Mouse (Mus musculus) c-Kit-positive CD71-positive TER-119-positive erythroid progenitor cells, embryonic 14.5 days (primary cell): ENCODE data around the gene Casz1.

ENCODE experiments used
- DNase-seq: peaks from one replicate; pipeline ENCODE4 v3.0.0-alpha.2; 2013; ENCODE audit warnings: low spot score

The Casz1 gene

GRCm38 (mm10) chr4:148936727-148937126 lies 132.5 kb downstream of the Casz1 start:
- DNase-seq: no peak

DNA sequence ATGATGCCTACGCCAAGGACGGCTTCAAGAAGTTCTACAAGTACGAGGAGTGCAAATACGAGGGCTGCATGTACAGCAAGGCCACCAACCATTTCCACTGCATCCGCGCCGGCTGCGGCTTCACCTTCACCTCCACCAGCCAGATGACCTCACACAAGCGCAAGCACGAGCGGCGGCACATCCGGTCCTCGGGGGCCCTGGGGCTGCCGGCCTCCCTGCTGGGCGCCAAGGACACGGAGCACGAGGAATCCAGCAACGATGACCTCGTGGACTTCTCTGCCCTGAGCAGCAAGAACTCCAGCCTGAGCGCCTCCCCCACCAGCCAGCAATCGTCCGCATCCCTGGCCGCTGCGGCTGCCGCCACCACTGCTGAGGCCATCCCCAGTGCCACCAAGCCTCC lies 134.3 kb downstream of the Casz1 start:
- DNase-seq: no peak

- no peak for DNase-seq
Measured at GRCm38 (mm10) chr4:148940674-148941211, 136.5 kb downstream of the Casz1 start.

GRCm38 (mm10) chr4:148941321-148941720 lies 137.1 kb downstream of the Casz1 start:
- DNase-seq: no peak

DNA sequence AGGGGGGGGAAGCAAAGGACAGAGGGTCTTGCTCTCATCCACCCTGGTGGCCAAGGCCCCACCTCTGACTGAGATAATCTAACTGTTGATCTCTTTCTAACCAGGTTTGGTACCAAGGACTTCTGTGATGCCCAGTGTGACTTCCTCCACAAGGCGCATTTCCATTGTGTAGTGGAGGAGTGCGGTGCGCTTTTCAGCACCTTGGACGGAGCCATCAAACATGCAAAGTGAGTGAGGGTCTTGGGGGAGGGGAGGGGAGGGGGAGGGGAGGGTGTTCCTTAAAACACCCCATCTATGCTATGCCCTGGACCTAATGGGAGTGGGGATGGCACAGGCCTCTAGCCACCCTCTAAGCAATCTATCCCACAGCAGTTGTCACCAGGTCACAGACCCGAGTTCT lies 138.9 kb downstream of the Casz1 start:
- no peak for DNase-seq

DNA sequence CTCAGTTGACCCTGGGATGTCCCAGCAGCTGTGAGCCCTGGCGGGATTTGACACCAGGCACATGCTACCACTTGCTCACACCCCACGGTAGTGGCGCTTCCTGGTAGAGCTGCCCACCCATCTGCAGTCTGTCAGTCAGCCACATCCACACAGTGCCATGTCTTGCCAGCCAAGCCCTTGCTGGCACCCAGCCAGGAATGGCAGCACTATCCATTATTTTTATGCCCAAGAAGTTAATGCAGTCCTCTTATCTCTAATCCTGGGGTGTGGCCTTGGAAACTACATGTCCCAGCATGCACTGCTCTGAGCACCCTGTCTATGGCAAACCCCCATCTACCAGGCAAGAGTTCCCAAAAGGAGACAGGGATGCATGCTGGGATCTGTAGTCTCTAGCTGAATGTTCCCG lies 141.2 kb downstream of the Casz1 start:
- DNase-seq: peak; percentile 12

GRCm38 (mm10) chr4:148946071-148946470 lies 141.8 kb downstream of the Casz1 start:
- DNase-seq: no peak

DNA sequence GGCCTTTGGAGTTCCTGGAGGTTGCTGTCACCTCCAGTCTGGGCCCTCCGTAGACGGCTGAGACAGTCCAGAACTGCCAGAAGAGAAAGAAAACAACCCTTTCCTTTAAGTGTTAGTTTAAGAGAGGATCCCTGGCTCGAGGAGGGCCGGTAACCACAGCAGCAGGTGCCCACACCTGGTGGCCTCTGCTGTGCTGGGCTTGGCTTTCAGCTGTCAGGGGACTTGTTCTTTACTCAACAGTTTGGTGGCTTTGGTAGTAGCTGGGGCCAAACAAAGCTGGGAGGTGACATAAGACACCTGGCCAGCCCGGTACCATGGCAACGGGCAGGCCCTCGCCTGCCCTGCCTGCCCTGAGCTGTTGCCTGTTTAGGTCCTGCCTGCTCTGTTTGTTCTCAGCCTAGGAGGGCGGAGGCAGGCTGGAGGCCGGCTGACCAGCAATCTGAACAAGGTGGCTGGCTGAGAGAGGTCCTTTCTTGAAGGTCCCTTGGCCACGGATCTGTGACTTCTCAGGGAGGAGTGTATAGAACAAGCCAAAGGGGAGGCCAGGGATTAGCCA lies 143.7 kb downstream of the Casz1 start:
- DNase-seq: no peak

DNA sequence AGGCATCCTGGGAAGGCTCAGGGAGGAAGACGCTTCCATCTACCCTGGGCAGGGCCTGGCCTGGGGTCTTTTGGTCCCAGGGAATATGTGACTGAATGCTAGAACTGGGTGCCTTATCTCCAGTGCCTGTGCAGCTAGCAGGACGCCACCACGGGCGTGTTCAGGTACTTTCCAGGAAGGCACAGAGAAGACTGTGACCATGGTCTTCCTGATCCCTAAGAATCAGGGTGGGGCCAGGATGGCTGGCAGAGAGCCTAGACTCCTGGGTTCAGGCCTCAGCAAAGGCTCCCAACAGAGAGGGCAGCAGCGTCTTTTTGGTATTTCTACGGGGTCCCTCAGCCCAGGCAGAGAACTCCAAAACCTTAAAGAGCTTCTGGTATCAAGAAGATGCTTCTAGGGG lies 146.3 kb downstream of the Casz1 start:
- DNase-seq: no peak

GRCm38 (mm10) chr4:148950932-148951650 lies 146.9 kb downstream of the Casz1 start:
- DNase-seq: no peak

GRCm38 (mm10) chr4:148951821-148952291 lies 147.6 kb downstream of the Casz1 start:
- DNase-seq: no peak

DNA sequence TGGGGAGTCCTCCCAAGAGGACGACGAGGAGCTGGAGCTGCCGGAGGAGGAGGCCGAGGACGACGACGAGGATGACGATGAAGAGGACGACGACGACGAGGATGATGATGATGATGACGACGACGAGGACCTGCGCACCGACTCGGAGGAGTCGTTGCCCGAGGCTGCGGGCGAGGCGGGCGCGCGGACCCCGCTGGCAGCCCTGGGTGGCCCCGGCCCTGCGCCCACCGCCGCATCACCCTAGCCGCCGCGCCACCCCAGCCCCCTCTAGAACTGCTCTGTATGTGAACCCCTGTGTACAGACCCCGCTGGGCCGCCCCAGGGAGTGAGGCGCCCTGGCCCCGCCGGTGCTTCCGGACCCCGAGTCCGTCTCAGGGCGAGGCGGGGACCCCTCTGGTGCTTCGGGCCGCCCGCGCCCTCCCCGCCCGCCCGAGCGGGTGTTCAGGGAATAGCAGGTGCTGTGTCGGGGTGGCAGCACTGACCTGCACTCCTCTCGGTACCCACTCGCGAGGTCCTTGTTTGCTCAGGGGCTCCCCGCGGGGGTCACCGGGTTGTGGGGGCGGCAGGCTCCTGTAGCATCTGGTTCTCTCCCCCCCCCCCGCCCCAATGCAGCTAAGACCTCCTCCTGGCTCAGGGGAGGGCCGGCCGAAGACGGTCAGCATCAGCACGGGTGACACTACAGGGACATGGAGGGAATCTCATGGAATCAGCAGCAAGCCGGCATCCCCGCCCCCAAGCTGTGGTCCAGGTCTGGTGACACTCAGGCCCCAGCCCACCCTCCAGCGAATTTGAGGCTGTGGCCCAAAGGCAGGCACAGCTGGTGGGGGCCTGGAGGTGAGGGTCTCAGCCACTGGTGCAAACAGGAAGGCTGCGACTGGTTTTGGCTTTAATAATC lies 148.3 kb downstream of the Casz1 start:
- no peak for DNase-seq

GRCm38 (mm10) chr4:148955131-148955813 lies 151.0 kb downstream of the Casz1 start:
- no peak for DNase-seq

GRCm38 (mm10) chr4:148960011-148960410 lies 155.8 kb downstream of the Casz1 start:
- no peak for DNase-seq

- DNase-seq: no peak
Measured at GRCm38 (mm10) chr4:148961081-148961480, 156.9 kb downstream of the Casz1 start.

DNA sequence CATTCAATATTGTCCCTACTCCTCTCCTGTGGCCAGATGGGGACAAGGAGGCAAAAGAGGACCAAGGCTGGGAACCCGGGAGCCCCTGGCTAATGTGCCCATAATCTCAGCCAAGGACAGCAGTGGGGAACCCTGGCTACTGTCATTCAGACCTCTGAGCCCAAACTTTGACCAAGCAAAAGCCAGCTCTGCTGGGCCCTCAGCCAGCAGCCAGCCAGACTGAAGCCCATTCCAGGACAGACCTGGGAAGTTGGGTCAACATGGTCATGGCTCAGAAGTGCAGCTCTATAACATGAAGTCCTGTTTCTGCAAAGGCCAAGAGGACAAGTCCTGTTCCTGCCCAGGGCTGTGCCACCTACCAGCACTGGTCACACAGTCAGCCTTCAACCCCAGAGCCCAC lies 157.9 kb downstream of the Casz1 start:
- DNase-seq: no peak

DNA sequence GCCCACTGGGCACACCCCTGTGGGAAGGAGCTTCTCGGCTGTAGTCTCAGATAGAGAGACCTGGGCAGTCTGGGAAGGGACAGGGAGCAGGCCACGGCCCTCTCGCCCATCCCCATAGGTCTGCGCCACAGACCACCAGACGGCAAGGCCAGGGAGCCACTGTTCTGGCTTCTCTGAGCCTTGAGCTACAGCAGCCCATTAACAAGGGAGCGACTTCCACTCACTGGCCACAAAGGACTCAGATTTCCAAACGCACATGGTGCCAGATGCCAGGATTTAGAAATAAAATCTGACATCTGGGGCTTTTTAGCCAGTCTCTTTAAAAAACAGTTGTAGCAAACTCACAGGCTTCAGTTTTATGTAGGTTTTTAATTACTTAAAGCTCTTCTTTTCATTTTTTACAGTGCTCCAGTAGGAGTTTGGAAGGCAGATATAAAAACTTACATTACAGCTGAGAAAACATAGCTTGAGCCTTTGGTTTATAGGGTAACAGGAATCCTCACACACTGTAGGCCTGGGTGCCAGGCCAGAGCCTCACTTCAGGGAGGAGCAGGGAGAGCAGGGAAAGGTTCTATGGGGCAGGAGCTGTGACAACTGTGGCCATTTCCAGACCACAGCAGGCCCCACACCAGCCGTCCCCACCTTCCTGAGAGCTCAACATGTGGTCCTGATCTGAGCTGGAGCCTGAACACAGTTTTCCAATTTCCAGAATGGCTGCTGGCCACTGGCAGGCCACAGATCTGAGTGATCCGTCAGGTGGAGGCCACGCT lies 160.5 kb downstream of the Casz1 start:
- DNase-seq: no peak

DNA sequence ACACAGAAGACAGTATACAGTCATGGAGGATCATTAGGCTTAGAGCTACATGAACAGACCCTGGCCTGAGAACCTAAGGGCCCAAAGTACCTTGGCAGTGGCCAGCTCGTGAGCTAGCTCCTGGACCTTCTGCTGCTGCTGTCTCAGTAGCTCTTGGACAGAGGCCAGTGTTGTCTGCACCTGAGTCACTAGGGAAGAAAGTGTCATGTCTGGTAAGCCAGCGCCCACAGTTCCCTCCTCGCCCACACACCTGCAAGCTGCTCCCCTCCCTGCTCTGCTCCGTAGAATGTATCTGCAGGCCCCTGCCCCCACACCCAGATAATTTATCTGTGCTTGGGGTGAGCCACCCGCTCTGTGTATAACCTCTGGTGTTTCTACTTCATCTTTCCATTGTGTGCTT lies 161.9 kb downstream of the Casz1 start:
- DNase-seq: no peak

DNA sequence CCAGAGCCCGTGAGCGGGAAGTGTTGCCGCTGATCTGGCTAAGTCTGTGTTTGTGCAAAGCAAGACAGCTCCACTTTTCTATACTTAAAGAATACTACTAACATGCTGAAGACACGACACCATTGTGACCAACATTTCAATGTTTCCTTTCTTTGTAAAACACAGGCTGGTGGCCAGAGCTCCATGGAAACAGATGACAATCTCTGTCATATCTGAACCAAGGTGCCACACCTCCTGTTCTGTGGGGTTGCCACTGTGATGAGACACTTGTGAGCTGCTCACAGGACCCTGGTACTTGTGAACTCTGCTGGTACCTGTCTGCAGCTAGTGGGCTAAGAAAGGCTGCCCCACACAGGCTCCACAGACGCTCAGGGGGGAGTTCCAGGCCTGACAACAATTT lies 164.6 kb downstream of the Casz1 start:
- DNase-seq: no peak

DNA sequence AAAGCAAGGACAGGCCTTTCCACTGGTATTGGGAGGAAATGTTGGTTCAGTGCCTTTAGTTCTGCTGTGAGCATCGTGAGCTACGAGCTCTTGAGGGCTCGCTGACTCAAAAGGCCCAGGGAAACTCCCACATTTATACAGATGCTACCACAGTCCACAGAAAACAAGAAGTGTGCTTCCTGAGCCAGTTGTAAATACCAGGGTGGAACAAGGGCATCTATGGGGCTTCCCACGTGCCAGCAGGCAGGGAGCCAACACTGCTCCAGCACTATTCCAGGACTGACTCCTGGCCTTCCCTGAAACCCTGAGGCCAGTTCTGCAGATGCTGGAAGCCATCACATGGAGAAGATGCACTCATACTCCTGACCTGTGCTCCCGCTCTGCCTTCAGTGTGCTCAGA lies 165.4 kb downstream of the Casz1 start:
- DNase-seq: no peak

DNA sequence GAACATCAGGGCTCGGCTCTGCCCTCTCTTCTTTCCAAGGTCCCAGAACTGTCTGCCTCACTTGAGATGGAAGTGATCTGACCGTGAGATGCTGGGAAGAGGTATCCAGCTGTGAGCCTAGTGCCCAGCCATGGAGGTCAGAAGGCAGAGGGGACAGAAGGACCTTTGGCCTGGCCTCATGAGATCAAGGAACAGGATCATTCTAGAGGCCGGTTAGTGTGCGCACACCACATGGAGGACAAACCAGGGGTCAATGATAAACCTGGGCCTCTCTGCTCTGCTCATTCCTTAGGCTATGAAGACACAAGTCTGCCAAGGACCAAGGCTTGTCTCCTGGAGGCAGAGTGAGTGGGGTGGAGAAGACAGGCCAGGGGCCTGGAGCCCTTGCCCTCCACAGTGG lies 166.5 kb downstream of the Casz1 start:
- DNase-seq: no peak
